Mouse (Mus musculus) small intestine, adult 2 months (tissue): Measurements from ENCODE around the gene Maml2.

ENCODE experiments used
- CTCF ChIP-seq: fragments of 200-500 bp; IDR thresholded peaks from 2 replicates; pipeline ENCODE4 v1.5.1; 2012; ENCODE audit warnings: low read depth, mild to moderate bottlenecking, control low read depth, inconsistent platforms, low read length, moderate library complexity, mixed read lengths; ENCODE audit not compliant: insufficient replicate concordance, insufficient read length; ENCODE audit errors: extremely low read depth
- POLR2A ChIP-seq: fragments of 200-500 bp; IDR thresholded peaks from 2 replicates; pipeline ENCODE4 v1.6.1; 2012; ENCODE audit warnings: low read depth, mild to moderate bottlenecking, control low read depth, inconsistent platforms, low read length, moderate library complexity

- TF ChIP-seq CTCF (no peak), POLR2A (no peak)
Observed at GRCm38 (mm10) chr9:13251251-13251650, 46.5 kb upstream of the Maml2 start.
